Mouse (Mus musculus): ENCODE measurements around the gene Supt7l. TPM values are rescaled to one million over a fixed set of nuclear protein-coding genes. Genes with fewer than 3 reads are reported as not detected.

Gene Supt7l
- polyA plus RNA-seq, 1 experiment from 2014 or later = 20.2 TPM

DNA sequence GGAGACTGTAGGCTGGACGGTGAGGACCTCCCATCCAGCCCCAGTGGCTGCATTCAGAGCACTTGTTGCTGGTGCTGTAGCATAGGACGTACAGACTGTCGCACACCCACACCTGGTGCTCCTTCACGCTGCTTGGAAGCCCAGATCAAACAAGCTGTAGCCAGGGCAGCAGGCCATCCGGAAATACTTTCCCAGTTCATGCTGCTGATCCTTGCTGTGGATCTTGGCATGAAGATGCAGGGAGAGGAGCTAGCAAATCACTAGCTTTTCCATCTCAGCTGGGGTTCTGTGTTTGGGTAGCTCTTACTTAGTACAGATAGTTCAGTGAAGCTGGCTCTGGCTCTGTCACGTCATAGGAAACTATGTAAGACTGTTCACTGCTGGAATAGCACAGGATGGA is 57.9 kb downstream of the Supt7l start:
- Histone ChIP-seq H3K9ac (ENCODE audit: low read length) (no peak overlapping the region), H3K36me3 (ENCODE audit: control insufficient read depth, insufficient read depth) (peaks cover 66% of the 10 kb centered on the region), H3K4me2 (ENCODE audit: low read depth, low read length) (no peak overlapping the region), H3K4me1 (ENCODE audit: control insufficient read depth, insufficient read depth, low read length) (no peaks in the 10 kb centered on the region), H3K4me3 (ENCODE audit: low read length) (no peak overlapping the region), H3K27ac (ENCODE audit: low read length) (no peak overlapping the region), H3K9me3 (replicated peaks; ENCODE audit: control insufficient read depth, low read length) (no peaks in the 10 kb centered on the region), H3K27me3 (ENCODE audit: control insufficient read depth, insufficient read depth, low read length) (no peaks in the 10 kb centered on the region)
- 91% methylated on average over 6 of the region's 6 CpGs for WGBS
- ATAC-seq (replicated peaks; ENCODE audit: extremely low read depth, insufficient read depth, low FRiP score) = no peak

DNA sequence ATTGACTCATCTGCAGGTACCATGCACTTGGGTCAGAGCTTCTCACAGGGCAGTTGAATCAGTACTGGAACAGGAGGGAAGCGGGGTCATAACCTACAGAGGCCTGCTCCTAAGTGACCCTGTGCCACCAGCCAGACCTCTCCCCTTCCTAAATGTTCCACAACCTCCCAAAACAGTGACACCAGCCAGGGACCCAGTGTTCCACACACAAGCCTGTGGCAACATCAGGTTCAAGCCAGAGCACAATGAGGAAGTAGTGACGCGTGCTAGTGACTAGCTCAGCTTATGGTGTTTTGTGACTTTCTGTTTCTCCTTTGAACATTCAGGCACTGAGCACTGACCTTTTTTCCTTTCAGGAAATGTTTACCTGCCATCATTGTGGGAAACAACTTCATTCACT is 59.8 kb downstream of the Supt7l start:
- Histone ChIP-seq H3K9me3 (replicated peaks; ENCODE audit: control insufficient read depth, low read length) (no peaks in the 10 kb centered on the region), H3K27ac (ENCODE audit: low read length) (no peak overlapping the region), H3K27me3 (ENCODE audit: control insufficient read depth, insufficient read depth, low read length) (no peaks in the 10 kb centered on the region), H3K36me3 (ENCODE audit: control insufficient read depth, insufficient read depth) (peaks cover 47% of the 10 kb centered on the region), H3K4me2 (ENCODE audit: low read depth, low read length) (no peak overlapping the region), H3K9ac (ENCODE audit: low read length) (no peak overlapping the region), H3K4me3 (ENCODE audit: low read length) (no peak overlapping the region), H3K4me1 (ENCODE audit: control insufficient read depth, insufficient read depth, low read length) (no peaks in the 10 kb centered on the region)
- 91% methylated on average over 3 of the region's 3 CpGs for WGBS
- ATAC-seq (replicated peaks; ENCODE audit: extremely low read depth, insufficient read depth, low FRiP score) = no peak

Other genes starting within 250 kb of the Supt7l start
- 22.3 and 26.8 TPM in 2 replicates for gene Ift172, start 236.7 kb downstream of the Supt7l start, polyA plus RNA-seq (2015; fragmentation: Nextera tagmentation; extraction: Ambion mirVana)
- gene Fndc4, start 231.7 kb downstream of the Supt7l start, polyA plus RNA-seq (2015; fragmentation: Nextera tagmentation; extraction: Ambion mirVana) = 15.7 and 16.9 TPM in 2 replicates
- gene Gckr, start 230.4 kb downstream of the Supt7l start, polyA plus RNA-seq (2015; fragmentation: Nextera tagmentation; extraction: Ambion mirVana) = 0.16 and 0.18 TPM in 2 replicates
- gene Zfp512, start 75.4 kb downstream of the Supt7l start, polyA plus RNA-seq (2015; fragmentation: Nextera tagmentation; extraction: Ambion mirVana) = 41.3 and 43.0 TPM in 2 replicates
- not detected in 2 replicates for gene 4930548H24Rik, start 42.1 kb downstream of the Supt7l start, polyA plus RNA-seq (2015; fragmentation: Nextera tagmentation; extraction: Ambion mirVana)
- 39.8 and 42.9 TPM in 2 replicates for gene Gpn1, start 33.1 kb downstream of the Supt7l start, polyA plus RNA-seq (2015; fragmentation: Nextera tagmentation; extraction: Ambion mirVana)
- gene Slc4a1ap, start 812 bp downstream of the Supt7l start, polyA plus RNA-seq (2015; fragmentation: Nextera tagmentation; extraction: Ambion mirVana) = 18.9 and 20.0 TPM in 2 replicates
- 382 and 409 TPM in 2 replicates for gene Mrpl33, start 69.1 kb upstream of the Supt7l start, polyA plus RNA-seq (2015; fragmentation: Nextera tagmentation; extraction: Ambion mirVana)
- gene Rbks, start 169.8 kb upstream of the Supt7l start, polyA plus RNA-seq (2015; fragmentation: Nextera tagmentation; extraction: Ambion mirVana) = 3.8 and 5.2 TPM in 2 replicates
- gene Babam2, start 169.9 kb upstream of the Supt7l start, polyA plus RNA-seq (2015; fragmentation: Nextera tagmentation; extraction: Ambion mirVana) = 39.9 and 47.4 TPM in 2 replicates

Measured in heart, embryonic 16.5 days (tissue).